Mouse (Mus musculus) cerebellum, postnatal 10 days (tissue): Measurements from ENCODE around the gene Cdk5r1.

Source experiments
- DNase-seq, 2 experiments: peaks; one replicate each; pipeline ENCODE4 v3.0.0; 2021; ENCODE audit warnings: mixed read lengths in 2 of 2

Cdk5r1 gene

DNA sequence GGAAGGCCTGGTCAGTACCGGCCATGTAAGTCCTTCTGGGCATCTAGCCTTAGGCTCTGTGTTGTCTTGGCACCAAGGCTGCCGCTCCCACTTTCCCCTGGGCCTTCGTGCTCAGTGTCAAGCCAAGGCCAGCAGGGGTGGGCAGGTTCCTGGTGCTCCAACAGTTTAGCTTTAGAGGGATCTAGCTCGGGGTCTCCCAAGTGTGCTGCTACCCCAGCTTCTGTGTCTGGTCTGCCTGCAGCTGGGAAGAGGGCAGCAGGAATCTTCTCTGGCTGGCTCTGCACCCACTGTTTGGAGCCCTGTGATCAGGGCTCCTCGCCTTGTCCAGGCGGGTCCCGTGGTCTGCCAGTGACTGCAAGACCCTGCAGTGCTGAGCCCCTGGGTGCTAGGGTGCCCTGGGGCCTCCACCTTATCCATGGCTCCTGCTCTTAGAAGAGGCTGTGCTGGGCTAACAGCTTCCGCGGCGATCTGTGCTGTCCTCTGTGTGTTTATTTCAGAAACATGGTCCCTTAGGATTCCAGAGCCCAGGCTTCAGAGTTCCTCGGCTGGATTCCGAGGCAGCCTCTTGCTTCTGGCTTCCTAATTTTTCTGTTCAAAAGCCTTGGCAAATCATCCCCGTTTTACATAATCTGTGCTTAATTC, 4.7 kb downstream of the Cdk5r1 start:
- peak in 1 of 2 experiments; percentile 47 for DNase-seq

DNA sequence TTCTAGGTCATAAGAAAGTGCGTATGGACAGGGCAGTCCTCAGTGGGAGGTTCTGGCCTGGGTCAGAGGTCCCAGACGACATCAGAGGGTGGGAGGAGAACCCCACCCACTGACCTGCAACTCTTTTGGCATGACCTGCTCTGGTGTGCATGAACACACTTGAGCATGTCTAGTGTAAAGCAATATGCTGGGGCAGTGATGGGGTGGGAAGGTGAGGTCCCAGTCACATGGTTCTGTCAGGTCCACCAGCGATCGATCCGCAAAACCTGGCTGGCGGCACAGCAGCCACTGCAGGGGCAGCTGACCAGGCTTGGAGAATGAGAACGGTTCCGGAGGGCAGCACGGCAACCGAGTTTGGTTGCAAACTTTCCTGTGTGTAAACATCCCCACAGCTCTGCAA, 5.5 kb downstream of the Cdk5r1 start:
- DNase-seq = peak in 1 of 2 experiments; percentile 33

DNA sequence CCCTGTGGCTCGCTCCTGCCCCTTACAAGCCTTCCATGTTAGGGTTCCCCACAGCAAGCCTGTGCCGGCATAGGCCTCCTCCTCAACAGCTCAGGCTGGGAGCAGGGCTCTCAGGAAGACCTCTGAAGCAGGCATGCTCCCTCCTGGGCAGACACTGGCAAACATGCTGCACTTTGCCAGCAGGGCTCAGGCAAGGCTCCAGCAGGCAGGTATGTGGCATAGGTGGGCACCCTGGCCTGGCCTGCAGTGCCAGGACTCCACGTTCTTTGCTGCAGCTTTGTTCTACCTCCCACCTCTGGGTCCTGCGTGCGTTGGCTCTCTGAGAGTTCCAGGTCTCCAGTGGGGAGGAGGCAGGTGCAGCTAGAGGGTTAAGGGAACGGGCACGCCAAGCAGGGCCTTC, 6.1 kb downstream of the Cdk5r1 start:
- peak in 1 of 2 experiments; percentile 56 for DNase-seq

DNA sequence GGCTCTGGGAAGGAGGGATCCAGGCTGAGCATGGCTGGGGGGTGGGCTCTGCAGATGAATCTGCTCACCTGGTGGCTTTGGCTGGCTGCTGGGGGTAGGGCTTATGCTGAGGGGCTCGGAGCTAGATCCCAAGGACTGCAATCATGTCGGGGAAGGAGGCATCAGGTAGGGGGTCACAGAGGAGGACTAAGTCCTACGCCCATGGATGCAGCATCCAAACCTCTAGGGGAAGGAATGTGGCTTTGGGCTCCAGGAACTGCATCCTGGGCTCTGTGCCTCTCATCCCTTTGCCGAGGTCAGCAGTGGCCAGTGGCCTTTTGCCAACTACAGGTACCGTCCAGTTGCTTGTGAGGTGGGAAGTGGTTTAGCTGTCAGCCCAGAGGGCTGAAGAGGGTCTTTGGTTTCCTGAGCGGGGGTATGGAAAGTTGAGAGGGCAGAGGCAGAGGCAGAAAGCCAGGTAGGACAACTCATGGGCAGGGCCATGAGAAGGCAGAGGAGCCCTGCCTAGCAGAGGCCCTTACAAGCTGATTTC, 6.8 kb downstream of the Cdk5r1 start:
- peak in 1 of 2 experiments; percentile 42 for DNase-seq

DNA sequence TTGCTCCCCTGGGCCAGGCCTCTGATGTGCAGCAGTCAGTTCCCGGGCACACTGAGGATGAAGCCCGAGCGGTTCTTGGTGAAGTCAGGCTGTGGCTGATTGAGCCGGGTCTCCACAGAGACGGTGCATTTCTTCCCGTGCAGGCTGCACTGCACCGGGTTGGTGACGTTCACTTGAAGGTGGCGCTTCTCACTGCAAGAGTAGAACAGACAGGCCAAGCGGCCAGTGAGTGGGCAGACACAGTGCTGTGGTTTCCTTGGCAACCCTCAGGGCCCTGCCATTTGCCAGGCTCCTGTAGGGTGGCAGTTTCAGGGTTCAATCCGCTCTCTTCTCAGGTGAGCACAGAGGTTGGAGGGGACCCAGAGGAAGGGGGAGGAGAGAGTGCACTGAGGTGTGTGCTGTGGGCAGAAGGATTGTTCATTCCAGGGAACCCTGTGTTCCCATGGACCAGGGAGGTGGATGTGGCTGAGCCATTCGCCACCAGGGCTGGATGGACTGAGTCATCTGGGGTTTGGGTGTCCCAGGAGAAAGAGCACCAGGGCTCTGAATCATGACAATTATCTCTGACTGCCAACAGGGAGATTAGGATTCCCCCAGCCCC, 7.5 kb downstream of the Cdk5r1 start:
- DNase-seq = peak; percentile 92 to 93

DNA sequence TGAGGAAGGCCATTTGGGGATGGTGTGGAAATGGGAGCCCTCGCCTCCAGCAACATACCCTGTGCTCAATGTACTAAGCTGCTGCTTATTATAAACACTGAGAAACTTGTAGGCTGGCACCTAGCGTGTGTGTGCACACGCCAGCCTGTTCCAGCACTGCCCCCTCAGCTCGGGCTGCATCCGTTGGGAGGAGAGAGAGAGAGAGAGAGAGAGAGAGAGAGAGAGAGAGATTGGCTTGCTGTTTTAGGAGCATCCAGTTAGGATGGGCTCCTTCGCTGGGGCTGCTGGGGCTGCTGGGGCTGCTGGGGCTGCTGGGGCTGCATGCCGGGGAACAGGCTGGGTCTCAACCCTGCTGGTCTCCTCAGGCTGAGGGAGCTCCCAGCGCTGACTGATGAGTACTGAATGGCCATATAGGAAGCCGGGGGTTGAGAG, 8.3 kb downstream of the Cdk5r1 start:
- DNase-seq = no peak

DNA sequence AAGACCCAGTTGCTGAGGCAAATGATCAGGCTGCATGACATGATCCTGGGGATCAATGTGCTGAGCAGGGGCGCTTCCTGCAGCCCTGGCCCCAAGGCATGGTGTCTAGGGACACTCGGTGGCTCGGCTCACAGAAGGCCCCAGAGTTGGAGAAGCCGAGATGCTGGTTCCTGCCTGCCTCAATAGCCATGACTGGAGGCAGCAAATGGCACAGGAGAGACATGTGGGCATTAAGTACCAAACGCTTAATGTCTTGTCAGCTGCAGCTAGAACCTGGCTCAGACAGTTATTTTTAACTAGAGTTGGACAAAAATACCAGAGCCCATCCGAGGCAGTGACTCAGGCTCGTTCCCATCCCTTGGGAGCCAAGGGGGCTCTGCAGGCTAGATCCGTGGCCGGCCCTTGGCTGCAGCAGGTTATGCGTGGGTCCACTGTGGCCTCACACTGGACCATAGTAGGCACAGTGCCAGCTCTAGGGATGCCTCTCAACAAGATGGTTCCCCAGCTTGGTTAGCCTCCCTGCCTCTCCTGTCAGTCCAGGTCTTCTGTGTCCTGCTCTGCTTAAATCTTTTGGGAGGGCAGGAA, 8.9 kb downstream of the Cdk5r1 start:
- DNase-seq = peak; percentile 43 to 60

DNA sequence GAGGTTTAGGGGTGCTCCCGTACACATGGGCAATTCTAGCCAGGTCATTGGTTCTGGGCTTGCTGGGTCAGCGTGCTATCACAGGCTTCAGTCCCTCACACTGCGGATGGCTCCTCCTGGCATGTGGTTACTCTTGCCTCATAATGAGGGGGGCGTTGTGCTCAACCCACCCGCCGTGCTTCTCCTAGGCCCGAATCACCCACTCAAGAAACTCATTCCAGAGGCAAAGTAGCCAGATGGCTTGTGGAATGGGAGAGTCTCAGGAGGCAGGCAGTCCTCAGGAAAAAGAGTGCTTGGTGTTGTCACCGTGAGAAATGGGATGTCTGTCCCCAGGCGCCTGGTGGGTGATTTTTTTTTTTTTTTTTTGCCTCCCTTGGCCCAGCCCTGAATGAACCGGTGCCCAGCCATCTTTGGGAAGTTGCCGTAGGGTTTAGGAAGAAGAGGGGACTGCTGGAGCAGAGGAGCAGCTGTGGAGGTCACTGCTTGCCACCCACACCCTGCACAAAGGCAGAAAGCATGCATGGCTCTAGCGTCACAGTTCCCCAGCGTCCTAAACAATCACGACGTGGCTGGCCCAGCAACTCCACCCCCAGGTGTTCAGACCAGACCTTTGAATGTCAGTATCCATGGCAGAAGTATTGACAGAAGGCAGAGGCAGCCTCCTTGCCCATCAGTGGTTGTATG, 11.2 kb downstream of the Cdk5r1 start:
- peak in 1 of 2 experiments; percentile 12 for DNase-seq

DNA sequence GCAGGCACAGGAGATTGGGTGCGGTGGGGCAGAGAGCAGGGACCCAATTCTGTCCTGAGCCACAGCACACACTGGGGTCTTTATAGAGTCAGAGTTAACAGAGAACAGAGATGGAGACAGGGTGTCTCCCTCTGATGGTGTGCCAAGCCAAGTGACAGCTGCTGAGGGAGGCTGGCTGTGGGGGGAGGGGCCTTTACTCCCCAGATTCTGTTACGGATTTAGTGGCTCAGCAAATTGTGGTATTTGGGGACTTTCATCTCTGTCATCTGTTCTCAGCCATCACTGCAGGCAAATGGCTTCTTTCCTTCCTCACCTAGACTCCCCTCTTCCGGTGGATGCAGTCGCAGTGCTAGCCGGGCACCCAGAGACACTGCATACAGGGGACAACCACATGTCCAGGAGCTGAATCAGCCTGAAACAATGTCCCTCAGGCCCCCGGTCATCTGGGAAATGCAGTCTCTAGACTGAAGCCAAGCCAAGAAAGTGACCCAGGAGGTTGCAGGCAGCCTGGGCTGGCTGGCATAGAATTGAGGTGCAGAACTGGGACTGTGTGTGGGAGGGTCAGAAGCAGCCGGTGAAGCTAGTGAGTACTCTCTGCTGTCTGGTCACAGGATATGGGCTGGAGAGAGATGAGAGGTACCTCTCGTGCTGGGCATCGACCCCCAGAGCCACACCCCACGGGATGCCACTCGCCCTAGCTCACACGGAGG, 12.5 kb downstream of the Cdk5r1 start:
- peak; percentile 81 to 83 for DNase-seq

DNA sequence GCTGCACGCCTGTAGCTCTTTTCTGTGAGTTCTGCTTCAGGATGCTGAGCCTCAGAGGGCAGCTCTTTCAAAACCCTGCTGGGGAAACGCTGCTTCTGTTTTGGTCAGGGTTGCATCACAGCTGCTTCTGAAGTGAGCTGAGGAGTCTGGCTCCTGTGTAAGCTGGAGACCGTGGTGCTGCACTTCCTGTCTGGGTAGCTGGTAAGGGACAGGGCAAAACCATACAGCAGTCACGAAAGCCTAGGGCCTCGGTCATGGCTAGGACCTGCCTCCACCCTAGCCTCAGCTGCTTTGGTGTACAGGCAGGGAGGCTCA, 13.0 kb downstream of the Cdk5r1 start:
- DNase-seq = no peak

DNA sequence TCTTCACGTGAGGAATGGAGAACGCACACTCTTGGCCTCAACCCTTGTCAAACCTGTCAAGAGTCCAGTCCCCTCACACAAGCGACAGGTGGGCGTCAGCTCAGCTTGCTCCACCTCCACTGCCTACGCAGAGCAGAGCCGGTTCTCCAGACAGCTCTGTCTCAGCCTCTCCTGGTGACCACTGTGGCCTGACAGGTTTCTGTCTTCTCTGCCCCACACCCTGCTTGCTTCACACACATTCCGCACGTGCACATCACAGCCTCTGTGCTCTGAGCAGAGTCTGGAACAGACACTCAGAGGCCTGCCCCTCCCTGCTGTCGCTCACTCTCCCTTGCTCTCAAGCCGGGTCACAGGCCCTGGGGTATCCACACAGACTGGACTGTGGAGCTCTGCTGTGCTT, 14.0 kb downstream of the Cdk5r1 start:
- DNase-seq = peak in 1 of 2 experiments; percentile 28

DNA sequence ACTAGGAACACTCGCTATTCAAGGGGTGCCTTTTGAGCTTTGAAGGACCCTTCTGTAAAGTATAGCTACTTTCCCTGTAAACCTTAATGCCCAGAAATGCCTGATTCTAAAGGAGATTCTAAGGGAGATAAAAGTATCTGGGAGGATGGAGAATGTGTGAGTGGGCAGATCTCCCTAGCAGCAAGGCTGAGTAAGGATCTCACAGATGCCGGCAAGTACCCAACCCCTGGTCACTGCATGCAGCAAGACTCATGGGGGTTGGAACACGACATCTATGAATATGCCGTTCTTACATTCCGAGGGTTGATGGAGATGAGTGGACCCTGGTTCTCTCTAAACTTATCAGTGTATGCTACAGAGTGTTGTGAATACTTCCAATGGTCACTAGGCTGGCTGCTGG, 16.4 kb downstream of the Cdk5r1 start:
- no peak for DNase-seq

DNA sequence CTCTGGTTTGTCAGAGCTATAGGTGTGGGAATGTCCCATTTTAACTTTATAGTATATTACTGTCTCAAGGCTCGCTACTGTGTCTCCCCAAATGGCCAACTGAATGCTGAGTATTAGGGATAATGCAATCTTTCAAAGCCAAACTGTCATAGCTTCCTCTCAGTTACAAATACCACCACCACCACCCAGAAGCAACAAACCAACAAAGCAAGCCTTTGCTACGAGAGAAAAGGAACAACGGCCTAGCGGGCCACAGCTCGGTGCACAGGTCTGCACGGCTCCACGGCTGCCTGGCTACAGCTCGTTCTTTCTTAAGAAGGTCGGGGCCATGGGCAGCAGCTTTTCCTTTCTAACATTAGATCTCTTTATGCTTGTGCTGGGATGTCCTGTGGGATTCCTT, 18.0 kb downstream of the Cdk5r1 start:
- no peak for DNase-seq

DNA sequence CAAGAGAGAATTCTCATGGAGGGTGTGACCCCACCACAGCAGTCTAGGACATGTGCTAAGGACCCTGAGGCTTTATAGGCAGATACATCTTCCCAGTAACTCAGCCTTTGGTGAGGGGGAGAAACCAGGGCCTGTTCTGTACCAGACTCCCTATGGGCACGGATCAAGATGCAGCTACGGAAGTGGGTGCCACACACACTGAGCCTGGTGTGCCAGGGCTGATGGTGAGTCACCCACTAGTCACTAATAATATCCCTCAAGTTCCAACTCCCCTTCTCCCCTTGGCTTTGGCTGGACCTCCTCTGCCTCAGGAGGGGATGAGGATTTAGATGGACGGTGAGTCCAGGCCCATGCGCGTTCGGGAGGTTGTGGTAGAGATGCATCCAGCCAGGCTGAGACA, 19.1 kb downstream of the Cdk5r1 start:
- DNase-seq = no peak

DNA sequence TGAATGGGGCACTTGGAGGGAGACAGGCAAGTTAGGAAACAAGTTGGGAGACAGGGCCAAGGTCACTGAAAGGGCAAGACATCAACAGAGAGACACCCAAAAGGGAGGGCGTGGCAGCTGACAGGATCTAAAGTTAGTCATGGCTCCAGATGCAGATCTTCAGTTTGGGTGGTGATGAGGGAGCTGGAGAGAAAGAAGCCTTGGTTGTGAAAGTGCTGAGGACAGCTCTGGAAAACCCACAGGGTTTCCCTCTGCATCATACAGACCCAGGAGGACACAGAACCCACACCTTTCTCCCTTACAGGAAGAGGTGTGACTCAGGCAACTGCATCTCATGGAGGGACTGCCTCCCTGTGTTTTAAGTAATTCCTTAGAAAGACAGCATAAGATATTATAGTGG, 19.8 kb downstream of the Cdk5r1 start:
- no peak for DNase-seq

DNA sequence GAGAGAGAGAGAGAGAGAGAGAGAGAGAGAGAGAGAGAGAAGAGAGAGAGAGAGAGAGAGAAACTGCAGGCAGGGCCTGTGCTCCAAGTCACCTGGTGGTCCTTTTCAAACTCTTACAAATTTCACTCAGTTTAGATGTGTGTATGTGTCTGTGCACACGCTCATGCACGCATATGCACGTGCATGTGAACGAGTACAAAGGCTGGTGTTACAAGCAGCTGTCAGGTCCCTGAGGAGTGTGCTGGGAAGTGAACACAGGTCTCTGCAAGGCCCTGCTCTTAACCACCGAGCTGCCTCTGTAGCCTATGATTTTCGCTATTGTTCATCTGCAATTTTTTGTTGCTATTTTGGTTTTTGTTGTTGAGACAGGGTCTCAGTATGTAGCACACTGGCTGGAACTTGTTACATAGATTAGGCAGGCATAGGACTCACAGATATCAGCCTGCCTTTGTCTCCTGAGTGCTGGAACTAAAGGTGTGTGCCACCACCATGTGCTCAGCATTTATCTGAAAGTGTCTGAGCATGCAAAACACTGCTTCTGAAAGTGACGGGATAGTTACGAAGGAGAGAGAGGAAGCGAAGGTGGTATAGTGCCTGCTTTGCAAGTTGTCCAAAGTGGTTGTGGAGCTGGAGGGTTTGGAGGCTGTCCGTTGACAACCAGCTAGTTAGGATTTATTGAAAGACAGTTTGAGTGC, 20.5 kb downstream of the Cdk5r1 start:
- DNase-seq = no peak

DNA sequence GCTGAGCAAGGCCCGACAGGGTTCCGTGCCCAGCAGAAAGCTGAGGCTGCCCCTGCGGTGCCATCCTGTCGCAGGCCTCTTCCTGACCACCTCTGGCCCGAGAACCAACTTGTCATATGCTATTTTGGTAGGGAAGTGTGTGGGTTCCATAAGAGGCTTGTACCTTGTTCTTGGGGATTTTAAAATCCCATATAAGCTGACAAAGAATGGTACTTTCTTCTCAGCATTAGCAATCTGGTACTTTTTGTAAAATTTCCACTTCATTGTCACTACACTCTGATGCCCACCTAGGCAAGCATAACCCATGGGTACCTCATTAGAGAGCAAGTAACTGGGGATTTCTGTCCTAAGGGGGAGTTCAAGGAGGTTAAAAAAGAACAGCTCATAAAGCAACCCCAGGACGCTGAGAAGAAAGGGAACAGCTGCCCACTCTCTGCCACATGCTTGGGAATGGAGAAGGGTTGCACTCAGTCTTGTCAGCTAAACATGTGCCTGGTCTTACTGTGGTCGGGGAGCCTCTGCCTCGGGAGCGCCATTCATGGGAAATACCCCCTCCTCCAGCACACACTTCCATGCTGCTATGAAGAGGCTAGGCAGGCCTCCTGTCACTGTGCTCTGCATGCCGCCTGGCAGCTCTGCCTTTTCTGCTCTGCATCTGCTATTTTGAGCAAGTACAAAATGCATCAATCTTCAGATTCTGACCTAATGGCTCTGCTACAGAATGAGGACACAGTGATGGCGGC, 21.7 kb downstream of the Cdk5r1 start:
- no peak for DNase-seq

DNA sequence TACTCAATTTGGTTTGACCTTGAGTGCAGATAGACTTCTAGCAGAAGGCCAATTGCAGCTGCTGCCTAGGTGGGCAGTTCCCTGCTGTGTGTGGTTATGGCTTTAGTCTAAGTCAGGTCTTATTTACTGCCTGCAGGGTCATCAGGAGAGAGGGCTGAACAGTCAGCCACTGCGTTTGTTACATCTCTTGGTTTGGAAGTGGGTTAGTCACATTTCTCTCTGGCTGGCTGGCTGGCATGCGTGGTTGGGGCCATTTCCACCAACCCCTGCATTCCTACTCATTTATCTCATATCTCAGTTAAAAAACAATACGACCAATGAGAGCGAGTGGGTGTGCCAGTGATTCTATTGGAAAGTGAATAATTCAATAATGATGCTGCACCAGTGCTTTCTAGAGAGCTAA, 22.7 kb downstream of the Cdk5r1 start:
- no peak for DNase-seq

DNA sequence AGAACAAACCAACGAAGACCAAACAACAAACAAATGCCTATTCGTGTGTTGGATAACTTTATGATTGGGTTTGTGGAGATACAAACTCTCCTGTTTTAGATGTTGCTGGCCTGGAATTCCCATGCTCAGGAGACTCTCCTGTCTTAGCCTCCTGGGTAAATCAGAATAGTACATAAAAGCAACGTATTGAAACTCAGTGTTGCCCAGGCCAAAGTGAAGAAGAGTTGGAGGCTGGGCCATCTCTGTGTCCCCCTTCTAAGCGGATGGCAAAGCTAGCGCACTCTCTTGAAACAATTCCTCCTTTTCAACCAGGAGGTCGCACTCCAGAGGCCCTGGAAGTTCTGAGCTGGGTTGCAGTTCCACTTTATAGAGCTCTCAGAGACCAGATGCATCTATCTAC, 26.5 kb downstream of the Cdk5r1 start:
- DNase-seq = no peak

DNA sequence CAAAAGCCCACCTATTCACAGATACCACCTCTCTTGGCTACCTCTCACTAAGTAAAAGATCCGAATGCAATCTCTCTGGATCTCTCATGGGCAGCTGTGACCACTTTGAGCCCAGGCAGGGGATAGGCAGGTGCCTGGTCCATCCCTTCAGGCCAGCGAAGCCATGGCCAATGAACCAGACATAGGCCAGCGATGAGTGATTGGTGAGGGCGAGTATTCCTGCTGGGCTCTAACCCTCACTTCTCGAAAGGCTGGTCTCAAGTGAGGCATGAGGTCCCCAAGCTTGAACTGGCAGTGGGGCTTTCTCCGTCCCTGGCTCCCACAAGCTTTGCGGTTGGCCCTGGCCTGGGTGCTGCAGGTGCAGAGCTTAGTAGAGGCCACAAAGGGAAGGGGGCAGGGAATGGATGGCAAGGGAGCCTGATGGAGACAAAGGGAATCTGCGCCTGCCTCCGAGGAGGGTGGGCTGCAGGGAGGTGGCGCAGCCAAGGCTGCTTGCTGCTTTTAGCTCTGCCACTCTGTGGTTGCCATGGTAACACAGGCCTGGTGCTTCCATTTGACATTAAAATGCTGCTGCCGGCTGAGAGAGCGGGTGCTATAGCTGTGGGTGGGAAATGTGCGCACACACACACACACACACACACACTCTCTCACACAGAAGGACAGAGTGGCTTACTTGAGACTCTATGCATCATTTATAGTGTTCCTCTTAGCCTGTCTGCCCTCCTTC, 27.1 kb downstream of the Cdk5r1 start:
- peak; percentile 92 to 95 for DNase-seq
